Mouse (Mus musculus): ENCODE results near the gene Mbd6.

DNA sequence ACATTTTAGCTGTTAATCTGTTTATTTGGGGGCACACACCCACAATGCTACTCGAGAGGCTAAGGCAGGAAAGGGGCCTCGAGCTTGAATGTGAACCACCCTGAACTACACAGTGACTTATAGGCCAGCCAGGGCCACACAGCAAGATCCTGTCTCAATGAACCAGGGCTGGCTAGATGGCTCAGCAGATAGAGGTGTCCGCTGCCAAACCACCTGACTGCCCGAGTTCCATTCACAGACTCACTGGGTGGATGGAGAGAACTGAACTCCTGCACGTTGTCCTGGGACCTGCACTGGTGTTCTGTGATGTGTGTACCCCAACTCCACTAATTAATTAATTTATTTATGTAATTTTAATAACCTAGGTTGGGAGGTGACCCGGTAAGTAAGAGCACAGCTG lies 31.0 kb downstream of the Mbd6 start:
- TF ChIP-seq POLR2A (IDR thresholded peaks at IDR 0.05; ENCODE audit: control insufficient read depth, extremely low read depth, insufficient read depth, low read length, poor library complexity) (no peak), CTCF (IDR thresholded peaks at IDR 0.05; ENCODE audit: borderline replicate concordance, control insufficient read depth, extremely low read depth, insufficient read depth, low read length, poor library complexity) (no peak)
